Mouse (Mus musculus): ENCODE measurements around the gene Pef1. TPM values are rescaled to one million over a fixed set of nuclear protein-coding genes. Genes with fewer than 3 reads are reported as not detected.
A peak's percentile ranks its signal among the peaks of the same experiment; 100 is the strongest.

Pef1 gene
- total and polyA plus RNA-seq, 2 experiments = 23.1 to 79.8 TPM

DNA sequence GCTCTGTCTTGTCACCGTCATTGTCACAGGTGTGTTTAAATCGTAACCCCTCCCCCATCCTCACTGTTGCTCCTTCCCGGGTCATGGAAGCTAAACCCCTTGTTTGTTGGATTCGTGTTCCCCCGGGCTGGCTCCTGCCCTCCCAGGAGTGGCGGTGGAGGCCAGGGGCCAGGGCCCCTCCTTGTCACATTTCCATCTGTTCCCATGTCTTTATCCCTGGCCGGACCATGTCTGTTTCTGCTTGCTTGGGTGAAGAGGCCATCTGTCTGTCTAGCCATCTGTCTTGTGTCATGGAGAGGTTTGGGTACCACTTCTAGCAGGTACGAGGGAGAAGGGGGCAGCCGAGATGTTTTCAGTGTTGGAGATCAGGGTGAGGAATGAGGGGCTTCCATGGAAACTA is 20.1 kb upstream of the Pef1 start:
- no peaks in the 10 kb centered on the region for H3K79me2 ChIP-seq (ENCODE audit: control insufficient read depth, insufficient read depth, low read length)
- no peak overlapping the region for H3K9ac ChIP-seq (ENCODE audit: low read depth, low read length)
- DNase-seq (ENCODE audit: extremely low read depth, low read depth, low spot score) = no peak
- no peak for TF ChIP-seq CTCF (IDR thresholded peaks at IDR 0.05; ENCODE audit: low read depth, low read length)
- no peak for TF ChIP-seq POLR2A (IDR thresholded peaks at IDR 0.05; ENCODE audit: extremely low read depth, insufficient read depth, low read length)
- no peak overlapping the region for H3K4me3 ChIP-seq (ENCODE audit: insufficient read depth, low read depth, low read length)
- WGBS = 52% methylated on average over 9 of the region's 9 CpGs
- no peaks in the 10 kb centered on the region for H3K4me1 ChIP-seq (ENCODE audit: control insufficient read depth, insufficient read depth, low read length)
- H3K27ac ChIP-seq (replicated peaks; ENCODE audit: insufficient read depth, low read depth, low read length) = no peak overlapping the region
- no peaks in the 10 kb centered on the region for H3K36me3 ChIP-seq (ENCODE audit: control insufficient read depth, insufficient read depth, low read length)
- no peaks in the 10 kb centered on the region; the same call in 1 of the 2 replicates for H3K27me3 ChIP-seq (ENCODE audit: control insufficient read depth, insufficient read depth, low read length)

DNA sequence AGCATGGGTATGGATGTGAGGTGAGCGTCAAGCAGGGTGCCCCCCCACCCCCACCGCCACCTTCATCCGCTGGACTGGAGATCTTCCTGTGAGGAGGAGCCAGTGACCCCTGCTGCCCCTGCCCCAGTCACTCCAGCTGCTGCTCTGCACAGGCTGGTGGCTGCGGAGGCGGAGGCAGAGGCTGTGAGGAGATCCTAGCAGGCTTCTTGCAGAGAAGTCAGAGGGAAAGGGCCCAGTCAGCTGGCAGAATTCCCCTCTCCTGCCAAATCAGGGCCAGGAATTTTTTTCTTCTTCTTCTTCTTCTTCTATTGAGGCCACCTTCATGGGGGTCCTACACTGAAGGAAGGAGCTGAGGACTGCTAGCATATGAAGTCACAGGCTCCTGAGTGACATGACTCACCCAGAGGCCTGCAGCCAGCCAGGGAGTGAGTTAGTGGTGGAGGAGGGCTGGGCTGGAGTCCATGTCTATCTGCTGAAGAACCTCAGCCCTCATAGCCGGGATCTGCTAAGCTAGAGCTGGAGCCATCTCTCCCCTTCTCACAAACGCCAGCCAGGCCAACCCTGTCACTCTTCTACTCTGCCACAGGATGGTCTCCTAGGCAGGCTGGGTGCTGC is 17.9 kb upstream of the Pef1 start:
- H3K79me2 ChIP-seq (ENCODE audit: control insufficient read depth, insufficient read depth, low read length) = no peaks in the 10 kb centered on the region
- H3K27me3 ChIP-seq (ENCODE audit: control insufficient read depth, insufficient read depth, low read length) = no peaks in the 10 kb centered on the region; the same call in 1 of the 2 replicates
- TF ChIP-seq POLR2A (IDR thresholded peaks at IDR 0.05; ENCODE audit: extremely low read depth, insufficient read depth, low read length) (no peak), CTCF (IDR thresholded peaks at IDR 0.05; ENCODE audit: low read depth, low read length) (no peak)
- H3K9ac ChIP-seq (ENCODE audit: low read depth, low read length) = no peak overlapping the region
- DNase-seq (ENCODE audit: extremely low read depth, low read depth, low spot score) = no peak
- H3K4me3 ChIP-seq (ENCODE audit: insufficient read depth, low read depth, low read length) = no peak overlapping the region
- H3K27ac ChIP-seq (replicated peaks; ENCODE audit: insufficient read depth, low read depth, low read length) = no peak overlapping the region
- 62% methylated on average over 7 of the region's 7 CpGs for WGBS
- H3K36me3 ChIP-seq (ENCODE audit: control insufficient read depth, insufficient read depth, low read length) = no peaks in the 10 kb centered on the region
- H3K4me1 ChIP-seq (ENCODE audit: control insufficient read depth, insufficient read depth, low read length) = no peaks in the 10 kb centered on the region

DNA sequence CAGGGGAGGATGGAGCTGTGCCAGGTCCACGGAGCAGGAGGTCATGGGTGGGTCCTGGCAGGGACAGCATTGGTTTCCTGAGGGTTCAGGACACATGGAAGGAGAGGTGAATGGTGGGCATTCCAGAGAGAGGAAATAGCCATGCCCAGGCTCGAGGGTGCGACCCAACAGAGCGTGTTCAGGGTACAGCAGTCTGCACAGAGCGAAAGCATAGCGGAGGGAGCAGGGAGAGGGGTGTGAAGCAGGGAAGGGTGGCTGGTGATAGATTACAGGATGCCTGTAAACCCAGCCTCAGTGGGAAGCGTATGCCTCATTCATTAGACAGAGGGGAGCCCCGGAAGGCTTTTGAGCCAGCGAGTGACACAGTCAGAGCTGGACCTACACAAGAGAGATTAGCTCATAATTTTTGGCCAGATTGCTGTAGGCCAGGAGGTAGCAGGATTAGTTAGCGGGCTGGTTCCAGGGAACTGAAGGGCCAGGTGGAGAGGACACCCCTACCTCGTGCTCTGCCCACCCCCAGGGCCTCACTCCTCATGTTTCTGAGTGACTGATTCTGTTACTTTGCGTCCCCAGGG is 17.0 kb upstream of the Pef1 start:
- H3K79me2 ChIP-seq (ENCODE audit: control insufficient read depth, insufficient read depth, low read length) = no peaks in the 10 kb centered on the region
- no peak for DNase-seq (ENCODE audit: extremely low read depth, low read depth, low spot score)
- TF ChIP-seq POLR2A (IDR thresholded peaks at IDR 0.05; ENCODE audit: extremely low read depth, insufficient read depth, low read length) (no peak), CTCF (IDR thresholded peaks at IDR 0.05; ENCODE audit: low read depth, low read length) (no peak)
- H3K36me3 ChIP-seq (ENCODE audit: control insufficient read depth, insufficient read depth, low read length) = no peaks in the 10 kb centered on the region
- no peaks in the 10 kb centered on the region; the same call in 1 of the 2 replicates for H3K27me3 ChIP-seq (ENCODE audit: control insufficient read depth, insufficient read depth, low read length)
- no peak overlapping the region for H3K4me3 ChIP-seq (ENCODE audit: insufficient read depth, low read depth, low read length)
- 78% methylated on average over 12 of the region's 12 CpGs for WGBS
- H3K4me1 ChIP-seq (ENCODE audit: control insufficient read depth, insufficient read depth, low read length) = no peaks in the 10 kb centered on the region
- H3K27ac ChIP-seq (replicated peaks; ENCODE audit: insufficient read depth, low read depth, low read length) = no peak overlapping the region
- H3K9ac ChIP-seq (ENCODE audit: low read depth, low read length) = no peak overlapping the region

DNA sequence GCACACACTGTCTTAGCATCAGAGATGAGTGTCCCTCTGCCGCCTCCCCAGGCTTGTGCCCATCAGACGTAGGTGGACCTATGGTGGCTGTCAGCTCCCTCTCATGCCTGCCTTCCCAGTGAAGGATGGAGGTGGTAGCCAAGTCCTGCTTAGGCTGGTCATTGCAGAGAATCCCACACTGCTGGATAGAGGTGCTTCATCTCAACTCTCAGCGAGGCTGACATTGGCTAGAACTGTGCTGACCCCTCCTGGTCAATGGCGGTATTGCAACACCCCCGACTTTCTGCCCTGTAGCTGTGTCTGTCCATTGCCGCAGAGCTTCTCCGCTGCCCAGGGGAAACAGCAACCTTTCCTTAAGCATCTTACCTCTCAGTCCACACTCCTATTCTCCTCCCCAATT is 15.1 kb upstream of the Pef1 start:
- no peak overlapping the region for H3K4me3 ChIP-seq (ENCODE audit: insufficient read depth, low read depth, low read length)
- 13% methylated on average over 7 of the region's 7 CpGs for WGBS
- peak; percentile 99 for TF ChIP-seq CTCF (IDR thresholded peaks at IDR 0.05; ENCODE audit: low read depth, low read length)
- no peak for TF ChIP-seq POLR2A (IDR thresholded peaks at IDR 0.05; ENCODE audit: extremely low read depth, insufficient read depth, low read length)
- H3K27ac ChIP-seq (replicated peaks; ENCODE audit: insufficient read depth, low read depth, low read length) = no peak overlapping the region
- no peaks in the 10 kb centered on the region for H3K79me2 ChIP-seq (ENCODE audit: control insufficient read depth, insufficient read depth, low read length)
- H3K36me3 ChIP-seq (ENCODE audit: control insufficient read depth, insufficient read depth, low read length) = no peaks in the 10 kb centered on the region
- DNase-seq (ENCODE audit: extremely low read depth, low read depth, low spot score) = peak; percentile 45
- no peak overlapping the region for H3K9ac ChIP-seq (ENCODE audit: low read depth, low read length)
- no peaks in the 10 kb centered on the region; the same call in 1 of the 2 replicates for H3K27me3 ChIP-seq (ENCODE audit: control insufficient read depth, insufficient read depth, low read length)
- H3K4me1 ChIP-seq (ENCODE audit: control insufficient read depth, insufficient read depth, low read length) = no peaks in the 10 kb centered on the region

DNA sequence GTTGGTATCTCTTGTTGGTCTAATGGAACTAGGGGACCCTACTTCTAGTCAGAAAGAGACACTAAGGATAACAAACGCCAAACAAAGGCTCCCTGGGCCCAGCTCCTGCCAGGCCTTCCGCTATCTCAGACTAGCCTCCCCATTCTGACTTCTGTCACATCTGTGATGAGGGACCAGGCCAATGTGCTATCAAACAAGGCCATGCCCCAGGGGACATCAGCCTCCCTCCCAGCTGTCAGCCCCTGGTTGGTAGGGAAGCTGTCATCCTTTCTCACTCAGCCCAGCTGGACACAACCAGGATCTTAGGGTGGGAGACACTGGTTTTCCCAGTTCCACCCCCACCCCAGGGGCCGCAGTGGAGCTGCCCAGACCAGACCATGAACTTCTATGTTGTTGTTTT is 7.2 kb upstream of the Pef1 start:
- H3K79me2 ChIP-seq (ENCODE audit: control insufficient read depth, insufficient read depth, low read length) = no peaks in the 10 kb centered on the region
- WGBS = 81% methylated on average over 3 of the region's 3 CpGs
- H3K4me1 ChIP-seq (ENCODE audit: control insufficient read depth, insufficient read depth, low read length) = no peaks in the 10 kb centered on the region
- no peak overlapping the region for H3K4me3 ChIP-seq (ENCODE audit: insufficient read depth, low read depth, low read length)
- H3K36me3 ChIP-seq (ENCODE audit: control insufficient read depth, insufficient read depth, low read length) = no peaks in the 10 kb centered on the region
- DNase-seq (ENCODE audit: extremely low read depth, low read depth, low spot score) = no peak
- no peak overlapping the region for H3K9ac ChIP-seq (ENCODE audit: low read depth, low read length)
- TF ChIP-seq POLR2A (IDR thresholded peaks at IDR 0.05; ENCODE audit: extremely low read depth, insufficient read depth, low read length) (no peak), CTCF (IDR thresholded peaks at IDR 0.05; ENCODE audit: low read depth, low read length) (no peak)
- no peaks in the 10 kb centered on the region for H3K27me3 ChIP-seq (ENCODE audit: control insufficient read depth, insufficient read depth, low read length)
- H3K27ac ChIP-seq (replicated peaks; ENCODE audit: insufficient read depth, low read depth, low read length) = no peak overlapping the region

DNA sequence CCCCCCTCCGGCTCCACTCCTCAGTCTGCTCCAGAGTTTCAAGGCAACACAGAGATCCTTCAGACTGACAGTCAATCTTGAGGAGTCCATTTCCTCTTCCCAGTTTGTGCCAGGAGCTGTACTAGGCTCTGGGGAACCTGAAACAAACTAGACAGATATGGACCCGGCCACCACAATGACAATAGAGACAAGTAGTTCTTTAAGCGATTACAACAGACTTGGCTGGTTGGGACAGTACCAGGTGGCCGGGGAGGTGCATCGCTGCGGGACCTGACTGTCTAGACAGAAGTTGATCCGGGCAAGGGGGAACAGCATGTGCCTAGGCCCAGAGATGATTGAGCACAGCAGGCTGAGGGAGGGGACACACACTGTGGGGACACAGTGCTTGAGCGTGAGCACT is 1.2 kb upstream of the Pef1 start:
- WGBS = 60% methylated on average over 8 of the region's 8 CpGs
- TF ChIP-seq CTCF (IDR thresholded peaks at IDR 0.05; ENCODE audit: low read depth, low read length) (no peak), POLR2A (IDR thresholded peaks at IDR 0.05; ENCODE audit: extremely low read depth, insufficient read depth, low read length) (no peak)
- Histone ChIP-seq H3K36me3 (ENCODE audit: control insufficient read depth, insufficient read depth, low read length) (no peaks in the 10 kb centered on the region), H3K27me3 (ENCODE audit: control insufficient read depth, insufficient read depth, low read length) (no peaks in the 10 kb centered on the region), H3K4me3 (ENCODE audit: insufficient read depth, low read depth, low read length) (no peak overlapping the region), H3K9ac (ENCODE audit: low read depth, low read length) (no peak overlapping the region), H3K79me2 (ENCODE audit: control insufficient read depth, insufficient read depth, low read length) (no peaks in the 10 kb centered on the region), H3K27ac (replicated peaks; ENCODE audit: insufficient read depth, low read depth, low read length) (no peak overlapping the region), H3K4me1 (ENCODE audit: control insufficient read depth, insufficient read depth, low read length) (peaks cover 2% of the 10 kb centered on the region; the same call in 1 of the 2 replicates)
- DNase-seq (ENCODE audit: extremely low read depth, low read depth, low spot score) = no peak

Measured in liver, adult 2 months (tissue).